Mouse (Mus musculus): Measurements from ENCODE around the gene Kcnb1. TPM values are rescaled to one million over a fixed set of nuclear protein-coding genes. Genes with fewer than 3 reads are reported as not detected.
"Not testable (repeated sequence)": the region's sequence is repeated elsewhere in the genome, so short reads cannot be mapped to it uniquely, and the experiment has no call there.

The Kcnb1 gene
- total RNA-seq, 2 experiments from 2014 or later, result 38.0 to 42.7 TPM

- DNase-seq (ENCODE audit: low spot score in 2 of 2), result no peak
Measured at GRCm38 (mm10) chr2:167205918-167206629, 16.1 kb upstream of the Kcnb1 start.

GRCm38 (mm10) chr2:167204686-167205085 lies 14.7 kb upstream of the Kcnb1 start:
- not testable (repeated sequence) for DNase-seq (ENCODE audit: low spot score in 2 of 2)

- no peak for DNase-seq (ENCODE audit: low spot score in 2 of 2)
Measured at GRCm38 (mm10) chr2:167203505-167204166, 13.7 kb upstream of the Kcnb1 start.

GRCm38 (mm10) chr2:167201463-167202291 lies 11.7 kb upstream of the Kcnb1 start:
- no peak for DNase-seq (ENCODE audit: low spot score in 2 of 2)

- DNase-seq (ENCODE audit: low spot score in 2 of 2), result no peak
Measured at GRCm38 (mm10) chr2:167198660-167199427, 8.9 kb upstream of the Kcnb1 start.

GRCm38 (mm10) chr2:167193361-167193760 lies 3.4 kb upstream of the Kcnb1 start:
- no peak for DNase-seq (ENCODE audit: low spot score in 2 of 2)

- DNase-seq (ENCODE audit: low spot score in 2 of 2), result peak in 1 of 2 experiments; percentile 39
Measured at GRCm38 (mm10) chr2:167189291-167190075, 472 bp downstream of the Kcnb1 start.

GRCm38 (mm10) chr2:167188315-167189207 lies 1.4 kb downstream of the Kcnb1 start:
- DNase-seq (ENCODE audit: low spot score in 2 of 2), result peak; percentile 88 to 91

GRCm38 (mm10) chr2:167187119-167187518 lies 2.8 kb downstream of the Kcnb1 start:
- DNase-seq (ENCODE audit: low spot score in 2 of 2), result no peak

- DNase-seq (ENCODE audit: low spot score in 2 of 2), result no peak
Measured at GRCm38 (mm10) chr2:167186544-167186943, 3.4 kb downstream of the Kcnb1 start.

GRCm38 (mm10) chr2:167186003-167186402 lies 4.0 kb downstream of the Kcnb1 start:
- DNase-seq (ENCODE audit: low spot score in 2 of 2), result no peak

GRCm38 (mm10) chr2:167185432-167185831 lies 4.5 kb downstream of the Kcnb1 start:
- no peak for DNase-seq (ENCODE audit: low spot score in 2 of 2)

GRCm38 (mm10) chr2:167181662-167182389 lies 8.1 kb downstream of the Kcnb1 start:
- no peak for DNase-seq (ENCODE audit: low spot score in 2 of 2)

- no peak for DNase-seq (ENCODE audit: low spot score in 2 of 2)
Measured at GRCm38 (mm10) chr2:167181096-167181495, 8.9 kb downstream of the Kcnb1 start.

- no peak for DNase-seq (ENCODE audit: low spot score in 2 of 2)
Measured at GRCm38 (mm10) chr2:167179301-167179700, 10.7 kb downstream of the Kcnb1 start.

- no peak for DNase-seq (ENCODE audit: low spot score in 2 of 2)
Measured at GRCm38 (mm10) chr2:167177231-167177641, 12.7 kb downstream of the Kcnb1 start.

GRCm38 (mm10) chr2:167175284-167175683 lies 14.7 kb downstream of the Kcnb1 start:
- no peak for DNase-seq (ENCODE audit: low spot score in 2 of 2)
